Mouse (Mus musculus) MN1 (cell line): ENCODE data around the gene Srebf1.

Experiments
- DNase-seq: peaks from one replicate; pipeline ENCODE4 v3.0.0-alpha.2; 2016; ENCODE audit warnings: low spot score

The Srebf1 gene

DNA sequence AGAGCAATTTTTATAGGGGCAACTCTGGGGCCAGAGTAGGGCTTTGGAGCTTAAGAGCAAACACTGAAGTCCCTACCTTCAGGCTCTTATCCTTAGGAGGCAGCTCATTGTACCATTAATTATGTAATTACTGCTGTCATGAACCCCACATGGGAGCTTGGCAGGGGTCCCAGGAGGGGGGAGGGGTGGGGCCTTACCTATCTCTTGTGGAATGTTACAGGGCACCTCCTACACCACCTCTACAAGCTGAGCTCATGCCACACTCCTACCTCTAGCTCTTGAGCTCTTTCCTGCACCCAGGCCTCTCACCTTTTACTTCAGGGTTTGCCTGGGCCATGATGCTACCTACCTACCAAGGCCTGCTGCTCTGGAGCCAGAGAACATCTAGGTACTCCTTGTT is 43.9 kb downstream of the Srebf1 start:
- DNase-seq: no peak

DNA sequence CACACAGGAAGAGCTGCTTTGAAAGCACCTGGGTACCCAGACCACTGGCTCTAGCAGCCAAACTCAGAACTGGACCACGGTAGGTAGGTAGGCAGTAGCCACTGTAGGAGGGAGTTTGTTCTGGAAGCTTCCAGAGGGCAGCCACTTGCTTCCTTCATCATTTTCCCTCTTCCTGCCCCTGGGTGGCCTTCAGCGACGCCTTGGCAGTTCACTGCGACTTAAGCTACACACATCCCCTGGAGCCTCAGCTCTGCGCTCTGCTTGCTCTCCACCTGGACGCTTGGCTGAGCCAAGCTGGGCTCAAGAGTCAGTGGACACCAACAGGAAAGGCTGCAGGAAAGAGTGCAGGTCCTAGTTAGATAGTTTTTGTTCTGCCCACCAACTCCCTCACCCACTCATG is 44.4 kb downstream of the Srebf1 start:
- DNase-seq: no peak

DNA sequence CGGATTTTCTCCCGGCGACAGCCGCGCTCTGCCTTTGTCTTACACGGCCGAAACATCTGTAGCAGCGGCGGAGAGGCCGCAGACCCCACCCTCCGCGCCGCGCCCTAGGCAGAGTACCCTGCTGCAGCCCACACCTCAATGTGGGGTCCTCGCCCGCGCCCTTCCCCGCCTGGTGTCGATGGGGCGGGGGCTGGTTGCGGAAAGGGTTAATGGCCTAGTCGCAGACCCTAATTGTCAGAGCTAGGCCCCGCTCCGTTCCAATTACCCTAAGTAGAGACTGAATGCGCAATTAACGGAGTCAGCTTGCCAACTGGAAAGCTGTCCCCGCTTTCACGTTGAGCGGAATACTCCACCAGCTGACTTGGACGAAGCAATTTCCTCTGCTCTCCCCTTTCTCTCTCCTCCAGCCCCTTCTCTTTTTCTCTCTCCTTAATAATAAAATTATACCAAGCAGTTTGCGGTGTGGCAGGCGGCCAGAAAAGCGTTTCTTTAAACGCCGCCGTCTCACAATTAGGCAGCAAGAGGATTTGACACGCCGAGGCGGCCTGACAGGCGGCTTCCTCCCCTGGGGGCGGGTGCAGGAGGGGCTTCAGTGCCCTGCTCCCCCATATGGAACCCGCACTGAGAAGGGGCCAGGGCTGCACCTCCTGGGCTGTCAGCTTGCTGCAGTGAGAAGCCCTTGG is 45.3 kb downstream of the Srebf1 start:
- peak; percentile 90 for DNase-seq

DNA sequence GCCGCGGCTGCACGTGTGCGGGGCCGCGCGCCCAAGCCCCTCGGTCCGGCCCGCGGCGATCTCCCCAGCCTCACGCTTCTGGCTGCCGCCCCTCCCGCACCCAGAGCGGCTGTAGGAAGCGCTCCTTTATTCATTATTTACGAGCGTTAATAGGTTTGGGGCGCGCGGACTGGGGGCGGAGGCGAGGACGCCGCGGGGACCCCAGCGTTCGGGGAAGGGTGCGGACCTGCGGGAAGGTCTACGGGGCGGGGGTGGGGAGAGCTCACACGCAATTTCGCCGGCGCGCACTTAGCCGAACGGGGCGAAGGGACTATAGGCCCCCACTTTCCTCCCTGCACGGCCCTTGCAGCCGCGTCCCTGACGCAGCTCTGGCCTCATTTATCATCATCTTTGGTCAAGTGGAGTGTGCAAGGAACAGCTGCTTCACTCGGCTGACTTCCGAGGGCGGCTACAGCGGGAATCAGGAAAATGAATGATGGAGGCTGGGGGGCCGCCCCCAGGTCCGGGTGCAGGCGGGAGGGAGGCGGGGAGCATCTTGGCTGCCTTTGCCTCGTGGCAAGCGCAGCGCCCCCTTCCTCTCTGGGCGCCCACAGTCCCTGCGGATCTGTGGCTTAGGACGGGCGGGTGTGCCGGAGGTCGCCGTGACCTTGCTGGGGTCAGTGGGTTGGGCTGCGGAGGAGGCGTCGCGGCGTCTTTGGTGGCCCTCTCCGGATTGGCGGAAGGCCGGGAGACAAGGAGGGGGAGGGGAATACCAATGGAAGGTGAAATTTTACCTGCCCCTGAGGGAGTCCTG is 46.0 kb downstream of the Srebf1 start:
- DNase-seq: peak; percentile 75

DNA sequence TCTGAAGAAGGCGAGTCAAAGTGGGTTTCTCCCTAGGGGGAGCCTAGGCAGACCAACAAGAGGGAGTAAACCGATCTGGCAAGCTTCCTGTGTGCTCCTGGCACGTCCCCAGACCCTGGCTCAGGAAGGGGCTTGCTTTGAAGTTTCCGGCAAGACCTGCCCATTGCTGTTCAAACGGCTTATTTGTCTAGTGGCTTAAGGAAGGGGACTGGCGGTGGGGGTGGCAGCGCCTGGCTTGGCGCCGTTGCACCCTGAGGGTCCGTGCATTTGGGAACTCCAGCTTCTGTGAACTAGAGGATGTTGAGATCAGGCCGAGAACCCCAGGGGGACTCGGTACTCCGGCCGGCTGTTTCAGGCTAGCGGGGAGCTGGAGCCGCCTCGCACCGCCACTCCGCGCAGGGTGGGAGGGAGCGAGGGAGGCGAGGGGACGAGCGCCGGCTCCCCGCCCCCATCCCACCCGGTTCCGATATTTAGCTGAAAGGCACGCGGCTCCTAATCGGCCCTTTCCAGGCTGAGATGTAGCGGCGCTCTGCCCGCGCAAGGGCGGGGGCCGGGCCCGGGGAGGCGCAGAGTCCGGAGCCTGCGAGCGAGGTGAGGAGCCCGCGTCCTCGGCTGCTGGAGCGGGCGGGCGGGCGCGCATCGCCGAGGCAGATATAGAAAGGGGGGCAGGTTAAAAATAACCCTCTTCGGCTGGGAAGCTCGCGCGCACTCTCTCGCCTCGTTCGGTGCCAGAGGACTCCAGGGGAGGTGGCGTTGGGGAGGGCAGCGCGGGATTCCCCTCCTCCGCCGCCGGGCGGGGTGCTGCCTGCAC is 46.8 kb downstream of the Srebf1 start:
- peak; percentile 72 for DNase-seq

DNA sequence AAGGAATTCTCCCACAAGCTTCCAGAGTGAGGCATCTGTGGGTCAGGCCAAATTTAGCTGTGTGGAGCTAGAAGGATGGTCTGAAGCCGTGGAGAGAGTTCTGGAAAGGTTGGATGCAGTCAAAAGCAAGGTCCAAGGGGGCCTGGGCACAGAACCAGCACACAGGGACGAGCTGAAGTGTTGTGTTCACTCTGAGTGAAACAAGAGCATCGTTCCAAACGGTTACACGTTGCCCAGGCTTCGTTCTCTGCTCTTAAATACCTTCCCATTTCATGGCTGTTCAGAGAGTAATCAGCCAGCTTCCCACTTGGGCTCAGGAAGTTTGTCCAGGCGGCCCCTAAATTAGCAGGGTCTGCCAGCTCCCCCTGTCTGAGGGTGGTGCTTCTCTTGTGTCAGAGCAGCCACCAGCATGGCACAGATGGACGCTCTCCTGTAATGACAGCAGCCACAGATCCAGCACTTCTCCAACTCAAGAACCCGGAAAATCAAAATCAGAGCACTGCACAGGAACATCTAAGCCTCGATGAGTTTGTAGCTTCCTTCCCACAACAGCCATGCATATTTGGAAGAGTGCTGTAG is 48.7 kb downstream of the Srebf1 start:
- DNase-seq: no peak

DNA sequence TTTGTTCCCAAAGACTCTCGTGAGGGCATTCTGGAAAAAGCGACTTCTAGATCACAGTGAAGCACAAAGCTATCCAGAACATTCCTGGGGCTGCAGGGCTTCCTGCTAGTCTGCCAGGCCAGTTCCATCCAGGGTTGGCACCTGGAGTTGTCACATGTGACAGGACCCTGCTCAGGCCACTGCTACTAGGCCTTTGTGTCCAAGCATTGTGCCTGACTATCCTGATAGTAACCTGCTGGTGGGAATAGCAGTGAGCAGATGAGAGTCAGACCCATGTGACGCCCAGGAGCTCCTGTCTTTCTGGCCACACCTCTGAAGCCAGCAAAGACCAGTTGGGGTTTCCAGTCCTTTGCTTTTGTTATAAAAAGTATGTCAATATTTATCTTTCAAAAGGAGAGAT is 50.3 kb downstream of the Srebf1 start:
- DNase-seq: no peak

DNA sequence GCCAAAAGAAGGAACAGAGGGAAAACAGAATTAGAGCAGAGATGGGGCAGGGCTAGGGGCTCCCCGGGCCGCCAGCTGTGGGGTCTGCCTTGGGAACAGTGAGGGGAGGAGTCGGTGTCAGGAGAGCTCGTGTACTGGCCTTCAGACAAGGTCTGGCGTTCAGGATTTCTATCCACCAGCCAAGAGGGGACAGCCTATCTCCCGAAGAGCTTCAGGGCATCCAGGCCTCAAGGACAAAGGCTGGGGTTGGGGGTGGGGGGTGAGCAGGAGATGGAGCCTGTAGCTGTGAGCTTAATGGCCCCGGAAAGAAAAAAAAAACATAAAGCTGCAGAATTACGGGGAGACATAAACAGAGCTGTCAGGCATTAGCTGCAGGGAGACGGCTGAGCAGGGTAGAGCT is 53.6 kb downstream of the Srebf1 start:
- no peak for DNase-seq

DNA sequence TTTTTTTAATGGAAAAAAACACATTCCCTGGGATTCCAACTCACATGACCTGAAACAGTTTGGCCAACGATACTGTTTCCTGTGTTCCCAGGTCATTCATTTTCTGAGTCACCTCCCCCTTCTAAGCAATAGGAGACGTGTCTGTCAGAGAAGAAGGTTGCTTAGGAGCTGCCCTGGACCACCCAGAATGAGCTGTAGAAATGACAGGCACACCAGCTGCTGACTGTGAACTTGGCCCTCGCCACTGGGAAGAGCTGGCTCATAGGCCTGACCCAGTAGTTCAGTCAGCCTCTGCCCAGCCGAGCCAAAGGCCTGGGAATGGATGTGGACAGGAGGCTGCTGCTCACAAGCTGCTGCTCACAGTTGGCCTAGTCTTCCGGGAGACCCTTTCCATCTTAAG is 57.3 kb downstream of the Srebf1 start:
- no peak for DNase-seq

DNA sequence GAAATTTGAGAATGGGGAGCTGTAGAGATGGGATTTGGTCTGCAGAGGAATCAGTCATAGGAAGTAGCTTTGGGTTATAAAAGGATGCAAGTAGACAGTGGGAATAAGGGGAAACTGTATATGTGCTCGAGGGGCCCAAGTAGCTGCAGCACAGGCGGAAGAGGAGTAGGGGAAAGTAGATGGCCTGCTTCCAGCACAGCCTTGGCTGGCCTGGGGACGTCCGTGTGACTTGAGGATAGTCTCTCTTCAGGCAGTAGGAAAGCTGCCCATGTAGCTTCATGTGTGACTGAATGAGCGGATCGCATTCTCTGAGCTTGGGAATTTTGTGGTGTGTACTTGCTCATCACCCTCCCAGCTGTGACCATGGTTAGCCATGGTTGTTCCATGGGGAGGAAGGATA is 57.9 kb downstream of the Srebf1 start:
- no peak for DNase-seq

DNA sequence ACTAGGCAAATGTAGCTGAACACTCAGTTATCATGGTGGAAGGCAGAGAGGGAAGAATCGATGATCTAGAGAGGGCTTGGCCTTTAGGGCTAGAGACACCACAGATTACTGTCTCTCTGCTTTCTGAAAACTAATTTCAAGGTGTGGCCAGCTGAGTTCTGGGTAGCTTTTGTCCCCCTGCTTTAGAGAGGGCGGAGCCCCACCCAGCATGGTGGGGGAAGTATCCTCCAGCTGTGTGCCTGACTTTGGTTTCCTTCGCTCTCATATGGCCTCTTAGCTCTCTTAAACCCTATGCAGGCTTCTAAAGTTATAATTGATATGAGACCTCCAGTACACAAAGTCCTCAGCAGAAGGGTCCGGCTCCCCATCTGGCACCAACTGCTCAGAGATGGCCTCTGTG is 59.0 kb downstream of the Srebf1 start:
- DNase-seq: no peak

DNA sequence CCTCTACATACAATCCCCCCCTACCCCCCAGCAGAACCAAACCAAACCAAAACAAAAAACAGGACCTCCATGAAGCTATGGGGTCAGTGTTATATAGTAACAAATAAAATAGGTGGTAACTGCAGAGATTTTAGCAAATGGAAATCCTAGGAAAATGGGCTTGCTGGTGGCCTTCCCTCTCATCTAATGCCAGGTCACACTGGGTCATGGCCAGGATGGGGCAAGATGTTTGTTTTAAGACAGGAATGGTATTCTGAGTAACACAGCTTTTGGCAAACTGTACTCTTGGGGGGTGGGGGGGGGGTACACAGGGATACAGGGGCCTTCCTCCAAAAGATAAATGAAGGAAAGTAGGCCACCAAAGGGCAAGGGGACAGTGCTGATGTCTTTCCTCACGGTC is 59.8 kb downstream of the Srebf1 start:
- no peak for DNase-seq

DNA sequence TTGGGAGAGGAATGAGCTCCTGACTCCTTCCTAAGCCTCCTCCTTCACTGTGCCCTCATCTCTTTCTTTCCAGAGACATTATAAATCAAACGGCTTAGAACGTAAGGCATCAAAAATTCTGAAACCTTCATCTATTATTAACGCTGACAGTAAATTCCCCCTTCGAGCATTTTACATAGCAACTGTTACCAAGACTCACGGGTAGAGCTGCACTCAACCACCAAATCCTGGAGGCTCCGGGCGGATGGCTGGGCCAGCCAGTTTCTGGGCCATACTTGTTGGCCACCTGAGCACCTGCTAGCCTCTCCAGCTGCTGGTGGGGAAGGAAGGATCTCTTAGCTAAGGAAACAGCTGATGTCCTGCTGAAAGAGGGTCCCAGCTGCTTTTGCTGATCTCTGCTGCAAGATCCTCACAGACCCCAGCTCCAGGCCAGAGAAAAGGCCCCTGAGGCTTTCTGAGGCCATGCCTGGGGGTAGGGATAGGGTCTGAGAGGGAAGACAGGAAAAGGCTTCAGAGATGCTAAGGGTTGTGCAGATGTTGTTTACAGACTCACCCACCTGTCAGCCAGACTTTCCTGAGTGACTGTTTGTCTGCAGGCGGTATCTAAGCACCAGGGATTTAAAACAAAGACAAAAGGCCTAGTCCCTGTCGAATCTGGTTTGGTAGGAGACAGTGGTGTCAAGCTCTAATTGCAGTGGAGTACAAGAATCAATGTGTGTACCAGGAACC is 61.1 kb downstream of the Srebf1 start:
- DNase-seq: no peak

DNA sequence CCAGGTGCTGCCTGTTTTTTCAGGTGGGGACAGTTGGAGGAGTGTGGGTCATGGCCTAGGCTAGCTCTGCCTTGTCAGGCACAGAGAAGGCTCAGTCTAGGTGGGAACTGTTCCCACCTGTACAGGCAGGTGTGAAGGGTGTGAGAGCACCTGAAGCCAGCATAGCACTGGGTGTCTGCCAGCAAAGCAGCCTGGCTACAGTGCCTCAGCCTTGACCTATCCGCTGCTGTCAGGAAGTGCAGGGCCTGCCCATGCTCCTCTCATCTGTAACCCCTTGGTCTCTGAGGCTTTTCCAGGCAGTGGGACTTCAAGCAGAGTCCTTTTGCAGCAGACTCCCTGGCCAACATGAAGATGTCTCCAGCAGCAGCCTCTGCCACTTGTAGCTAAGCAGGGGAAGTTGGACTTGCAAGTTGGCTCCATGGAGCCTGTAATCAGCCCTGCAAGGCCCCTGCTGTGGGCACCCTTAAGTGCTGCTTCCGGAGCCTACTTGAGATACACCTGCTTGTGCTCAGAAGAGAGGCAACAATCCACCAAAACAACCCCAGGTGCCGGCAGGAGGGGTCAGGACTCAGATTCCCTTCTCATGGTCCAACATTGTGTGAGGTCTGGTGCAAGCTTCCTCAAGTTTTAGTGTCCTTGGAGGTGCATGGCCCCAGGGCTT is 61.8 kb downstream of the Srebf1 start:
- DNase-seq: no peak

DNA sequence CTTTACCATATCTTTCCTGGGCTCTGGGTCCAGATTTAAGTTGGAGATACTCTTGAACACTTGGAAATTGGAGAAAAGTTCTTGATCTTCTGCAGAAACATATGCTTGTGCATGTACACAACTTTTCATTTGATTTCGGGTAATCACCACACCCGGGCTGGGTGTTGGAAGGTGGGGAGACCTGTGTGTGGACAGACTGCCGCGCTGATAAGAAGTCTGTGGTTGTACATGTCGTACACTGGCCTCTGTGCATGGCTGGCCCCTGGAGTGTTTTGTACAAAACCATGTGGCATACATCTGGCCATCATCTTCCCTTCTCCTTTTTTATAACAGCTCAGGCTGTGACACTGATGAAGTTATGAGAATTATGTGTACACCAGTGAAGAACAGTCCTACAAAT is 62.4 kb downstream of the Srebf1 start:
- DNase-seq: no peak

DNA sequence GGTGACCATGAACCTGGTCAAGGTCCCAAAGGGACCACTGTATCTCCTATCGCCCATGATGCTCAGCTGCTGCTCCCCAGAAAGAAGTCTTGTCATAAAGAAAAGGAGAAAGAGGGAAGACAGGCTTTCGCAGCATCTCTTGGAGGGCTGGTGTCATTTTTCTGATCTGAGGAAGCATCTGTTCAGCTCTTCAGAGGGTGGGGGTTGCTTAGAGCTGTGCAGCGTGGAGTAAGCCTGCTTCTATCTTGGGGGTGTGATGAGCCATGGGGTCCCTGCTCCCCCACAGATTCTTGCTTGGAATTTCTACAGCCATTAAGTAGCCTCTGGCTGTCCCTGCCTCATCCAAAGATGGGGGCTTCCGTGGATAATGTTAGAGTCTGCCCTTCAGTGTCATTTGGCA is 64.1 kb downstream of the Srebf1 start:
- DNase-seq: no peak

DNA sequence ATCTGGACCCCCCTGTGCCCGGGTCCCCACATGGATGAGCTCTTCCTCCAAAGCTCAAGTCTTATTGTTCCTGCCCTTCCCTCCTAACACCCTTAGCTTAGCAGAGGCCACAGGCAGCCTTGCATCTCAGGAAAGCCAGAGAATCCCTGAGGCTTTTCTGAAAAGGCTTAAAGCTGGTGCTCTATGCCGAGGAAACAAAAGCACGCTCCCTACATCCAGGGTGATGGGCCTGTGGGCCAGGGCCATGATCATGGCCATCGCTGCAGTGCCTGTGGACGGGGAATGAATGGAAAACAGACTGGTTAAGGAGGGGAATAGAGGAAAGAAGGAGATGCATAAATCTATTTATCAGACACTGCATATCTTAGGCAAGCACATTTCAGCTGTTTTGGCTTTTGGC is 66.7 kb downstream of the Srebf1 start:
- DNase-seq: no peak

DNA sequence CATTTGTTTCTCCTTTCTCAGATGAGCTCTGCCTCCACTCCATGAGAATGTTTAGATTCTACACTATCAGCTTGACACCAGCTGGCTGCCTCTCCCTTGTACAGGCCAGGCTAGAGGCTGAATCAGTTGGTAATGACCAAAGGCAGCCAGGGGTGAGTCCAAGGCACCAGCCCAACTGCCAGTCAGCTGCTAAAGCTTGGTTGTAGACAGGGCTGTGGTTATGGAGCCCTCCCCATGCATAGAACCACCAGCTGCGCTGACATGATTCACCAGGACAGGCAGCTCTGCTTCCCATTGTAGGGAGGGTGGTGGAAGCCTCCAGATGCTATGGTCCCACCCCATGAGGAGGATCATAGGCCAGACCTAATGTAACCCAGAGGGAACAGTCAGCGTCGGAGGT is 68.4 kb downstream of the Srebf1 start:
- no peak for DNase-seq

DNA sequence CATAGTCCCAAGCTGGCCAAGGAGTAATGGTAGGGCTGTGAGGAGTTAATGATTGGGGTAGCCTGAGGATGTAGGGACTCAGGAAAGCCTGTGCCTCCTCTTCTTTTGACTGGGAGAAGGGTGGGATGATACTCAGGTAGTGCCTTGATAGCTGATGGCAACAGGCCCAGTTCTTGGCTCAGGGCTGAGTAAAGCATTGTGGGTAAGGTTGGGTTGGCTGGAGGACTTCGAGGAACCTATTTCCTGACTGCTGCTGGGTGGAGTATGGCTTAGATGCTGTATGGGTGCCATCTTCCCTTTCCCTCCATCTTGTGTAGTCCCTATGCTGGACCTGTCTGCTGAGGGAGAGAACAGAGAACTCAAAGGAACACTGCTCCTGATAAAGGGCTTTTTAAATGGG is 70.0 kb downstream of the Srebf1 start:
- no peak for DNase-seq

DNA sequence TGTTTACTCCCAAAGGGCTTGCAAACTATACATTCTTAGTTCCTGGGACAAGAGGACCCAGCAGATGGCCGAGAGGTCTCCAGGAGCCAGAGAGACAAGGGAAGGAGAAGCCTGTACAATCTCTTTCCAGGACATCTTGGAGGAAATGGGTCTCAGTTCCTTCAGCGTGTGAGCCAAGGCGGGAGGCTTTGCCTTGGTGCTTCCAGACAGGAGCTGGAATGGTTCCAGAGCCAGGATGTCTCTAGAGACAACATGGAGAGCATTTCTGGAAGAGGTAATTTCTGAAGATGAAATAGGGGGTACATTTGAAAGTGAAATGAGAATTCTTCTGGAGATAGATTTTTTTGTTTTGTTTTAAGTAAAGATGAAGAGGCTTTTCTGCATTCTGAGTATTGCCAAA is 71.7 kb downstream of the Srebf1 start:
- peak; percentile 29 for DNase-seq
